Mouse (Mus musculus): ENCODE measurements around the gene Col16a1.

GRCm38 (mm10) chr4:130107065-130107443 lies 59.4 kb downstream of the Col16a1 start:
- TF ChIP-seq CTCF (IDR thresholded peaks at IDR 0.05; ENCODE audit: borderline replicate concordance, extremely low read depth, insufficient read depth, insufficient read length) (no peak), POLR2A (IDR thresholded peaks at IDR 0.05; ENCODE audit: borderline replicate concordance, extremely low read depth, insufficient read depth, insufficient read length, poor library complexity, severe bottlenecking) (no peak)
